Mouse (Mus musculus): ENCODE measurements at regions not wholly inside any gene's neighbourhood (a gene's known extent, or its start where the extent isn't known, plus 50 kb on each side); places are given as distances from the start of the nearest gene placed in this dataset.

- WGBS, result 81% methylated on average over 6 of the region's 6 CpGs
- TF ChIP-seq CTCF (IDR thresholded peaks at IDR 0.05; ENCODE audit: control insufficient read depth, insufficient read depth, low read length), result no peak
- TF ChIP-seq POLR2A (IDR thresholded peaks at IDR 0.05; ENCODE audit: borderline replicate concordance, control insufficient read depth, low read depth, low read length), result no peak
- peaks cover 3% of the 10 kb centered on the region; the same call in 1 of the 2 replicates for H3K4me1 ChIP-seq (ENCODE audit: control insufficient read depth, insufficient read depth, low read length)
These were observed 142.1 kb downstream of the Psmg1 start for GRCm38 (mm10) chr16:95848555-95849082.

GRCm38 (mm10) chr16:95847765-95848483, 142.8 kb downstream of the Psmg1 start:
- H3K27ac ChIP-seq (ENCODE audit: control insufficient read depth, insufficient read depth, low read depth, low read length, poor library complexity), result no peak overlapping the region
- TF ChIP-seq POLR2A (IDR thresholded peaks at IDR 0.05; ENCODE audit: borderline replicate concordance, control insufficient read depth, low read depth, low read length) (no peak), CTCF (IDR thresholded peaks at IDR 0.05; ENCODE audit: control insufficient read depth, insufficient read depth, low read length) (no peak)
- H3K4me1 ChIP-seq (ENCODE audit: control insufficient read depth, insufficient read depth, low read length), result peaks cover 3% of the 10 kb centered on the region; the same call in 1 of the 2 replicates
- H3K4me3 ChIP-seq (replicated peaks; ENCODE audit: control insufficient read depth, low read depth, low read length), result no peak overlapping the region
- 70% methylated on average over 3 of the region's 3 CpGs for WGBS

More at GRCm38 (mm10) chr16:95848555-95849082, 142.1 kb downstream of the Psmg1 start:
- no peak overlapping the region for H3K4me3 ChIP-seq (replicated peaks; ENCODE audit: control insufficient read depth, low read depth, low read length)
- H3K27ac ChIP-seq (ENCODE audit: control insufficient read depth, insufficient read depth, low read depth, low read length, poor library complexity), result no peak overlapping the region

GRCm38 (mm10) chr16:95845323-95845860, 143.5 kb downstream of the Ets2 start:
- H3K27ac ChIP-seq (ENCODE audit: control insufficient read depth, insufficient read depth, low read depth, low read length, poor library complexity), result no peak overlapping the region
- no peak for TF ChIP-seq POLR2A (IDR thresholded peaks at IDR 0.05; ENCODE audit: borderline replicate concordance, control insufficient read depth, low read depth, low read length)
- TF ChIP-seq CTCF (IDR thresholded peaks at IDR 0.05; ENCODE audit: control insufficient read depth, insufficient read depth, low read length), result no peak
- WGBS, result 82% methylated on average over 10 of the region's 10 CpGs
- no peak overlapping the region for H3K4me3 ChIP-seq (replicated peaks; ENCODE audit: control insufficient read depth, low read depth, low read length)
- H3K4me1 ChIP-seq (ENCODE audit: control insufficient read depth, insufficient read depth, low read length), result peaks cover 3% of the 10 kb centered on the region; the same call in 1 of the 2 replicates

GRCm38 (mm10) chr16:95844691-95845090, 142.8 kb downstream of the Ets2 start:
- H3K4me3 ChIP-seq (replicated peaks; ENCODE audit: control insufficient read depth, low read depth, low read length), result no peak overlapping the region
- peaks cover 5% of the 10 kb centered on the region; the same call in 1 of the 2 replicates for H3K4me1 ChIP-seq (ENCODE audit: control insufficient read depth, insufficient read depth, low read length)
- 31% methylated on average over 4 of the region's 4 CpGs for WGBS
- TF ChIP-seq CTCF (IDR thresholded peaks at IDR 0.05; ENCODE audit: control insufficient read depth, insufficient read depth, low read length), result no peak
- TF ChIP-seq POLR2A (IDR thresholded peaks at IDR 0.05; ENCODE audit: borderline replicate concordance, control insufficient read depth, low read depth, low read length), result no peak
- no peak overlapping the region for H3K27ac ChIP-seq (ENCODE audit: control insufficient read depth, insufficient read depth, low read depth, low read length, poor library complexity)

- no peak for TF ChIP-seq CTCF (IDR thresholded peaks at IDR 0.05; ENCODE audit: control insufficient read depth, insufficient read depth, low read length)
- TF ChIP-seq POLR2A (IDR thresholded peaks at IDR 0.05; ENCODE audit: borderline replicate concordance, control insufficient read depth, low read depth, low read length), result no peak
- H3K27ac ChIP-seq (ENCODE audit: control insufficient read depth, insufficient read depth, low read depth, low read length, poor library complexity), result no peak overlapping the region
- peaks cover 9% of the 10 kb centered on the region; the same call in 1 of the 2 replicates for H3K4me1 ChIP-seq (ENCODE audit: control insufficient read depth, insufficient read depth, low read length)
- H3K4me3 ChIP-seq (replicated peaks; ENCODE audit: control insufficient read depth, low read depth, low read length), result no peak overlapping the region
- 76% methylated on average over 3 of the region's 3 CpGs for WGBS
These were observed 140.9 kb downstream of the Ets2 start for GRCm38 (mm10) chr16:95842766-95843165.

GRCm38 (mm10) chr16:95839512-95840253, 137.8 kb downstream of the Ets2 start:
- 25% methylated on average over 5 of the region's 5 CpGs for WGBS
- H3K4me3 ChIP-seq (replicated peaks; ENCODE audit: control insufficient read depth, low read depth, low read length), result no peak overlapping the region
- H3K4me1 ChIP-seq (ENCODE audit: control insufficient read depth, insufficient read depth, low read length), result peaks cover 5% of the 10 kb centered on the region; the same call in 1 of the 2 replicates
- peak overlapping the region; percentile 55; the same call in 1 of the 2 replicates for H3K27ac ChIP-seq (ENCODE audit: control insufficient read depth, insufficient read depth, low read depth, low read length, poor library complexity)
- TF ChIP-seq CTCF (IDR thresholded peaks at IDR 0.05; ENCODE audit: control insufficient read depth, insufficient read depth, low read length), result no peak
- no peak for TF ChIP-seq POLR2A (IDR thresholded peaks at IDR 0.05; ENCODE audit: borderline replicate concordance, control insufficient read depth, low read depth, low read length)

- 25% methylated on average over 1 of the region's 1 CpGs for WGBS
- TF ChIP-seq POLR2A (IDR thresholded peaks at IDR 0.05; ENCODE audit: borderline replicate concordance, control insufficient read depth, low read depth, low read length) (no peak), CTCF (IDR thresholded peaks at IDR 0.05; ENCODE audit: control insufficient read depth, insufficient read depth, low read length) (no peak)
- Histone ChIP-seq H3K4me3 (replicated peaks; ENCODE audit: control insufficient read depth, low read depth, low read length) (no peak overlapping the region), H3K4me1 (ENCODE audit: control insufficient read depth, insufficient read depth, low read length) (peaks cover 5% of the 10 kb centered on the region; the same call in 1 of the 2 replicates), H3K27ac (ENCODE audit: control insufficient read depth, insufficient read depth, low read depth, low read length, poor library complexity) (peak overlapping the region; percentile 55; the same call in 1 of the 2 replicates)
These were observed 137.1 kb downstream of the Ets2 start for GRCm38 (mm10) chr16:95838886-95839430.

Data from bone marrow, adult 2 months (tissue).